Mouse (Mus musculus): ENCODE measurements around the gene Fhad1.

GRCm38 (mm10) chr4:141872977-141873376 is 141.9 kb downstream of the Fhad1 start:
- TF ChIP-seq GATA1 (IDR thresholded peaks at IDR 0.05; ENCODE audit: borderline replicate concordance, low read length), result no peak
- no peak for TF ChIP-seq FLI1 (IDR thresholded peaks at IDR 0.05; ENCODE audit: low read length)
